Mouse (Mus musculus): Measurements from ENCODE around the gene Tmem238.

The Tmem238 gene

DNA sequence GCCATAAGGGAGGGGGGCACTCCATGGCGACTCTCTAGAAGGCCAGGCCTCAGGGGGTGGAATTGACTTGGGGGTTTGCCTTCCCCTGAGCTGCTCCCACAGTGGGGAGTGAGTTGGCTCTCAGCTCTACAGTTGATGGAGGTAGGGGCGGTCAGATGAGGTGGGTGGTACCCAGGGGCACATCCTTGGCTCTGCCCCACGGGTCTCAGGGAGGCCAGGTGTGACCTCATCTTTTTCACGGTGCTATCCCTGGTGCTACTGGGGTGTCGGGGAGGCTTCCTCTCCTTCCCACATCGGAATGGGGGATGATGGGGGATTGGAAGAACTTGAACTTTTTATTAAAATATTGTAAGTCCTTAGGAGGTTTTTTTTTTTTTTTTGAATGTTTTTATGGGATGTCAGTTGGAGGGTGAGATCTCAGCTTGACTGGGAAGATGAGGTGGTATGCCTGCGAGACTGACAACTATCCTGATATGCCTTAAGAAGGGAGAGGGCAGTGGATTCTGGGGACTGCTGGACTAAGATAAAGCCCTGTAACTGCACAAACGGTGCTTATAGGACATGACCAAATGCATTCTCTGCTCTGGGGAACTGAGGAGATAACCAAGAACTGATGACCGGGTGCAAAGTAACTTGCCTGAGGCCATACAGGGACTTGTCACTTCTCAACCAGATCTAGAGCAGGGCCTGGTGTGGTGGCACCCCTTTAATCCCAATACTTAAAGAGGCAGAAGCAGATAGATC, 42.1 kb downstream of the Tmem238 start:
- DNase-seq (ENCODE audit: extremely low read depth, low read depth) = no peak

DNA sequence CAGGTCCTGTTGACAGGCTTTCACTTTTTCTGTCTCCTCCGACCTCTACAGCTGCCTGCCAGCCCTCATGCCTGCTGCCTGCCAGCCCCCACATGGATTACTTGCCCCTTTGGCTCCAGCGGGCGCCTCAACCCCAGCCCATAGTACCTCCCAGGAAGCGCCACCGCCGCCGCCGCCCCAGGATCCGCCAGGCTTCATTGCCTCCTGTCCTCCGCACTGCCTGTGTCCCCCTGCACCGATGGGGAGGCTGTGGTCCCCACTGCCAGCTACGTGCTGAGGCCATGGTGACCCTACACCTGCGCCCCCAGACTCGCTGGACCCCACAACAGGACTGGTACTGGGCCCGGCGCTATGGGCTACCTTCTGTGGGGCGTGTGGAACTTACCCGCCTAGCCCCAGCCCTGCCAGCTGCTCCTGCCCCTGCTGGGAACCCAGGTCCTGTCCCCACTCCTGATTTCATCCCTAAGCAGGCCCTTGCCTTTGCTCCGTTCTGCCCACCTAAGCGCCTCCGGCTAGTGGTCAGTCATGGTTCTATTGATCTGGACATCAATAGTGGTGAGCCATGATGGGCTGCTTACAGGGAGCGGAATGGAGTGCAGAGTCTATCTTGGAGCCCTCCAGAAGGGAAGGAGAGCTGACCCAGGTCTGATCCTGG, 43.0 kb downstream of the Tmem238 start:
- no peak for DNase-seq (ENCODE audit: extremely low read depth, low read depth)

DNA sequence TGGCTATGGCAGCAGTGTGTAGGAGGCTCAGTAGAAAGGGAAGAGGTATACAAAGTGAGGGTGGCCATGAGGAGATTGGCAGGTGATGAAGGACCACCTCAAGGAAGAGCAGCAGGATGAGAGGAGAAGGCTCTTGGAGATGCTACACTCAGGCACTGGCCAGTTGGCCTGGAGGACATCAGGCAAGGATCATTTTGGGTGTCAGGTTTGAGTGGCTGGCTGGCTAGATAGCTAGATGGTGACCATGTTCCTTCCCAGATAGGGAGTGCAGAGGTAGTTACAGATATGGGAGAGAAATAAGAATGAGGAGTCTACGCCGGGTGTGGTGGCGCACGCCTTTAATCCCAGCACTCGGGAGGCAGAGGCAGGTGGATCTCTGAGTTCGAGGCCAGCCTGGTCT, 44.6 kb downstream of the Tmem238 start:
- no peak for DNase-seq (ENCODE audit: extremely low read depth, low read depth)

DNA sequence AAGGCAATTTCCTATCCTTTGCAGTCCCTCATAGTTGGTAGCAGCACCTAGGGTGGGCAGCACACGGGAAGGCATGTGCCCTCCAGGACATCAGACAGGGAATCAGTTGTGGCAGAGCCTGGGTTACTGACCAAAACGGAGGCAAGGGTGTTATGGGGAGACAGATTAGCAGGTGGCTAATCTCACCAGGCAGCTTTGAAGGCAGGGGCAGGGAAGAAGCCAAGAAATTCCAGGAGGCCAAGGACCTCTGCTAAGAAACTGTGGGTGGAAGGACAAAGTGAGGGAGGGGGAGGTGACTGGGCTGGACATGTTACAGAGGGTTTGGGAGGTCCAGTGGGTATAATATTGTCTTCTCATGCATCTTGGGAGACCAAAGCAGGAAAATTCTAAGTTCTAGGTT, 46.1 kb downstream of the Tmem238 start:
- DNase-seq (ENCODE audit: extremely low read depth, low read depth) = no peak

DNA sequence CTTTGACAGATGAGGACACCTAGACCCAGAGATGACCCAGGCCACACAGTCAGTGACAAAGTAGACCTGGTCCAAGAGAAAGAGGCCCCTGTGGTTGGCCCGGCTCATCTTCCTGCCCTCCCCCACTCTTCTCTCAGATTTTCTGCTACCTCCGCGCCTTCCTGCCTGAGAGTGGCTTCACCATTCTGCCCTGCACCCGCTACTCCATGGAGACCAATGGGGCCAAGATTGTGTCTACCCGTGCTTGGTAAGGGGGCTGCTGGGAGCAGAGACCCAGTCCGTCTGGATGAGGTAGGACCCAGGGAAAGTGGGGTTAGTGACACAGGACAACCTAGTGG, 47.0 kb downstream of the Tmem238 start:
- DNase-seq (ENCODE audit: extremely low read depth, low read depth) = no peak

DNA sequence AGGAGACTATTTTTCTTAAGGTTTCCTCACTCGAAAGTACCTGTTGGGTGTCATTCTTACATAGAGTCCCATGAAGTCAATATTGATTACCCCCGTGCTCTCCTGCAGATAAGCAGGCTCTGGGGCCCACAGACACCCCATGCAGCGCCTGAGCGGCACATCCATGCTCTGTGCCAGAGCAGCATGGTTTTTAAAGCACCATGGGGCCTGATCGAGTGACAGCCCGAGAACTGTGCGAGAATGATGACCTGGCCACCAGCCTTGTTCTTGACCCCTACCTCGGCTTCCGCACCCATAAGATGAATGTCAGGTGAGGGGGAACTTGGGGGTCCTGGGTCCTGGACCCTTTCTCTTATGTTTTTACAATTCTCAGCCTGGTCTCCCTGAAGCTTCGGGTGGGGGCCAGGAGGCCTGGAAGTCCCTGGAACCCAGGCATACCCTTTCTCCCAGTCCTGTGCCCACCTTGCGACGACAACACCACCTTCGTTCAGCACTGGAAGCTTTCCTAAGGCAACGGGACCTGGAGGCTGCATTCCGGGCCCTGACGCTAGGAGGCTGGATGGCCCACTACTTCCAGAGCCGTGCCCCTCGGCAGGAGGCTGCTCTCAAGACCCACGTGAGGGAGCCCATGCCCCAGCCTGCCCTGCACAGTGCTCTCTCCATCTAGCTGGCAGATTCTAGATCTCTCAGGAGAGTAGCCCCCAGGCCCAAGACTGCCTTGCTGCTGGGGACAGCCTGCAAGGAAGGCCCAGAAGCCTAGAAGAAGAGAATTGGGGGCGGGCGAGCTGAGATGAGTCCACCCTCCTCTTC, 47.6 kb downstream of the Tmem238 start:
- DNase-seq (ENCODE audit: extremely low read depth, low read depth) = no peak

DNA sequence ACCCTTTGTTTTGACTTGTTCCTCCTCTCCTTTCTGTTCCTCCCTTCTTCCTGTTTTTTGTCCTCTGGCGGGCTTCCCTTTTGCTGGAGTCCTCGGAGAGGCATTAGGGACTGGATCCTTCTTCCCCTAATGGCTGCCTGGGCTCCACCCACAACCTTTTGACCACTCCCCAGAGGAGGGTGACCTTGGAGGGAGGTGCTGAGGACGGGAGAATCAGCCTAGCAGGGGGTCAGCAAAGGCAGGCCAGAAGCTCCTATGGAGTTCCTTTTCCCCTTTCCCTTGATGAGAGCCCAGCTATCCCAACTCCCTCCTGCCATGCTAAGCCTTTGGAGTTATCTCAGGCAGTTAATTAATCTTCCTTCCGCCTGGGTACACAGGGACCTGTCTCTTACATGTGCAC, 48.3 kb downstream of the Tmem238 start:
- DNase-seq (ENCODE audit: extremely low read depth, low read depth) = no peak

DNA sequence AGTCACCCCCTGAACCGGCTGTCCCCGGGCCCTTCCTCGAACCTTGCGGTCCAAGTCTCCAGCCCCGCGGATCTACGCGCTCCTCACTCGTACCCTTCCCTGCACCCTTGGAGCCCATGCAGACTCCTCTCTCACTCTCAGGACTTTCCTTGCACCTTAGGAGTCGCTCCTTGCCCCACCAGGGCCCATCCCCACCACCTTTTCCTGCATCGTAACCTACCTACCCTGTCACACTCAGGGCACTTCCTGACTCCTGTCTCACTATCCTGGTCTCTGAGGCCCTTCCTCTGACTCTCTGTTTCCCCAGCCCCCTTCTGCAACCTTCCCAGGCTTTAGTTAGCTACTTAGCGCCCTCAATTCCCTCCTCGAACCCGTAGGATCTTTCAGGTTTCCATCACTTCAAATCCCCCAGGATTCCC, 49.1 kb downstream of the Tmem238 start:
- no peak for DNase-seq (ENCODE audit: extremely low read depth, low read depth)

DNA sequence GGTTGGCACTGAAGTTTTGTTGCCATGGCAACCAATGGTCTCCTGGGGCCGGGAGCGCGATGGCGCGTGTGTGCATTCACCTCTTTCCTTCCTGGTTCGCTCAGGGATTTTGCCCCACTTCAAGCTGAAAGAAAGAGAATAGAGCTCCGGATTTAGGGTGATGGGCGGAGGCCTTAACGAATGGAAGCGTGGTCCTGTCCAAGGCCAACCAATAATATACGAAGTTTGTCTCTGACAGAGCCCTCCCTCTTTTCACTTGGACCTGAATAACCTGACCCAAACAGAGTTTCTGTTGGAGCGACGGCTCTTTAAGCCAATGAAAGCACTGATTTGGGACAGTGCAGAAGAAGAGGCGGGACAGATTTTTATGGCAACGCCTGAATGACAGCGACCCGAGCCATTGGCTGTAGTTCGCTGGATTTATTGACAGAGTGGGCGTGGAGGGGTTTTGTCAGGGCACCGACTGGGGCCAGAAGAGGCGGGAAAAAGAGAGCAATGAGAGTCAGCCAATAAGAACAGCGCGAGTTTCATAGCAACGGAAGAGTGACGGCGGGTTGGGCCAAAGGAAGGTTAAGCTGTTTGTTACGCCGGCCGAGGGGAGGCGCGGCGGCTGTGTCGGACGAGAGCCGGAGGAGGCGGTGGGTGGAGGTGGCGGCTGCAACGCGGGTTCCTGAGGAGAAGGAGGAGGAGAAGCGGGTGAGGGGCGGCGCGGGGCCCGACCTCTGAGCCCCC, 49.7 kb downstream of the Tmem238 start, which contains the start of gene Kmt5c:
Gene Kmt5c (plus strand): TSS at position 572 of the 732 bp plus-strand sequence.
- peak; percentile 100 for DNase-seq (ENCODE audit: extremely low read depth, low read depth)

DNA sequence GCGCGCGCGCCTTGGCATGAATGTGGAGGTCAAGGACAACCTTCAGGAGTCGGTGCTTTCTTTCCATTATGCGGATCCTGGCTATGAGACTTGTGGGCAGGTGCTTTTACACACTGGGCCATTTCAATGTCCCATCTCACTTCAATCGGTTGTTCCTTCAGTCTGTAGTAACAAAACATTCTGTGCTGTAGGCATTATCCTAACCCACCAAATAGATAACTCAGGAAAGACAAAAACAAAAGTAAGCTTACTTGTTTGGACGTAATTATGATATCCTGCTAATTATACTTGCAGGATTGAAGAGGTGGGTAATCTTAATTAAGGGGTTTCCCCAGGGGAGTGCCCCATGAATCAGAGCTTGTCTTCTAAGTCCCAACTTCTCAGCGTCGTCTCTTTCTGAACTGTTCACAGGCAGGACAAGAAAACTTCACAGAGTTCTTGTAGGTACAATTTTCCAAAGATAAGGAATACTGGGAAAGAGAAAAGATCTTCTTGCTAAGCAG, 50.4 kb downstream of the Tmem238 start:
- no peak for DNase-seq (ENCODE audit: extremely low read depth, low read depth)
